Mouse (Mus musculus): Measurements from ENCODE around the gene Syn1.

The Syn1 gene

GRCm38 (mm10) chrX:20862105-20863065 is 58.4 kb downstream of the Syn1 start:
- no peak for DNase-seq (ENCODE audit: extremely low spot score, low read depth, low spot score)

DNA sequence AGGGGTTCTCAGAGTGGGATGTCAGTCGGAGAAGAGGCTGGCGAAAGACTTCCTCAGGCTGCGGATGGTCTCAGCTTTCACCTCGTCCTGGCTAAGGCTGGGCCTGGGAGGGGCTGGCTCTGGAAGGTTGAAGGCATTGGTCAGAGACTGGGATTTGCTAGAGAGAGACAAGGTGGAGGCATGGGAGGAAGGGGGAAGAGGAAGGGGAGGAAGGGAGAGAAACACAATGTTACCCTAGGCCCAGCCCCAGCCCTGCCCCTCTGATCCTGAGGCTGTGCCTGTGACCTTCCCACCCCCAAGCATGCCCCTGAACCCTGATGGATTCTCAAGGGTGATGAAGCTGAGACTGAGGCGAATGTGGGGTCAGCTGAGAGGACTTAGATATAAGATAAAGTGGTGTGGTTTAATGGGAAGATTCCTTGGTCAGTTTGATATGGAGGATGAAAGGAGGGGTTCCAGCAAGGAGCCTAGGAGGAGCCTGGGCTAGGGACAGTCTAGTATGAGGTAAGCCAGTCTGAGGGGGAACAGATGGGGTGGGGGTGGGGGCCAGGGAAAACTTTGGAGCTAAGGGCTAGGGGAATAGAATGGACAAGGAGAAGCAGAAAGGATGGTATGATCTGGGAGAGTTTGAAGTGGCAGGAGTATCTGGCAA is 59.2 kb downstream of the Syn1 start:
- no peak for DNase-seq (ENCODE audit: extremely low spot score, low read depth, low spot score)

GRCm38 (mm10) chrX:20853794-20854193 is 67.0 kb downstream of the Syn1 start:
- DNase-seq (ENCODE audit: extremely low spot score, low read depth, low spot score) = no peak

GRCm38 (mm10) chrX:20848256-20848984 is 72.4 kb downstream of the Syn1 start:
- DNase-seq (ENCODE audit: extremely low spot score, low read depth, low spot score) = peak; percentile 92

GRCm38 (mm10) chrX:20847816-20848215 is 73.0 kb downstream of the Syn1 start:
- no peak for DNase-seq (ENCODE audit: extremely low spot score, low read depth, low spot score)

GRCm38 (mm10) chrX:20847232-20847631 is 73.6 kb downstream of the Syn1 start:
- DNase-seq (ENCODE audit: extremely low spot score, low read depth, low spot score) = no peak

GRCm38 (mm10) chrX:20828934-20829333 is 91.9 kb downstream of the Syn1 start:
- no peak for DNase-seq (ENCODE audit: extremely low spot score, low read depth, low spot score)

DNA sequence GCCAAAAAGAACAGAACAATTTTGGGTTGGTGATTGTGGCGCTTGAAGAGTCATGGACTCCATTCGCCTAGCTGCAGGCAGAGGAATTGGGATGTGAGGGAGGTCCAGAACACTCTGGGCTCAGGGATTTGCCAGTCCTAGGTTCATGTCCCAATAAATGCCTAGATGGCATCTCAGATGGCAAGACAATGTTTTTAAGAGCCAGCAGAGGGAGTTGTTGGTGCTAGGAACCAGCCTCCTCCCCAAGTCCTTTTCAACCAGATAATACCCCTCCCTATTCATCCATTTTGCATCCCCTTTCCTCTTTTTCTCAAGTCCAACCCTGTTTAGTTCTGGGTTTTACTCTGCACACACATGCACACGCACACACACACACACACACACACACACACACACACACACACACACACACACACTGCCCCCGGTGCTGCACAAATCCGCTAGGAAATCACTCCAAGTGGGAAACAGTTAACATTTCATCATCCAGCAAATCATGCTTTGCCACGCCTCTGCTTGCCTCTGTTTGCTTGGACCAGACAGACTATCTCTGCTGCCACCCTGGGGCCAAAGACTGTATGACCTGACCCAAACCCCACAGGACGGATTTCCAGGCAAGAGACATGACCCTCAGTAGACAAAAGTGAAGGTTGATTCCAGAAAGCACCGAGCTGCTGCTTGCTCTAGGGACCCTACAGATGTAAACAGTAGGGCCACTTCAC is 100.9 kb downstream of the Syn1 start:
- no peak for DNase-seq (ENCODE audit: extremely low spot score, low read depth, low spot score)

DNA sequence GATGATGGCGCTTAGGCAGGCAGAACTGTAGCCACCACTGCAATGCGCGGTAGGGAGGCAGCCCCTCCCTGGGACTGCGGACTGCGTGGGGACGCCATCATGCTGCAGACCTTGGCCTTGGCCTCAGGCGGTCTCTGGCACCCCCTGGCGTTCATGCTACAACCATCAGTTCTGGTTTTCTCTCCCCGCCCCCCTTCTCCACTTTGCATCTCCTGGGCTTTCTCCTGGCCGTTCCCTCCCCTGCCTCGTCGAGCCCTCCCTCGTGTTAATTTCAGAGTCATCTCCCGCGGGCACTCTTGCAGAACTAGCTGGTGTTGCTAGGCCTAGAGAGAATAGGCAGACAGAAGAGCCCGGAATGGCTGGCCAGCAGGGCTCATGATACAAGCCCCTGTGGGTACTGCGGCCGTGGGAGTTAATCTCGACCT is 101.6 kb downstream of the Syn1 start:
- no peak for DNase-seq (ENCODE audit: extremely low spot score, low read depth, low spot score)

DNA sequence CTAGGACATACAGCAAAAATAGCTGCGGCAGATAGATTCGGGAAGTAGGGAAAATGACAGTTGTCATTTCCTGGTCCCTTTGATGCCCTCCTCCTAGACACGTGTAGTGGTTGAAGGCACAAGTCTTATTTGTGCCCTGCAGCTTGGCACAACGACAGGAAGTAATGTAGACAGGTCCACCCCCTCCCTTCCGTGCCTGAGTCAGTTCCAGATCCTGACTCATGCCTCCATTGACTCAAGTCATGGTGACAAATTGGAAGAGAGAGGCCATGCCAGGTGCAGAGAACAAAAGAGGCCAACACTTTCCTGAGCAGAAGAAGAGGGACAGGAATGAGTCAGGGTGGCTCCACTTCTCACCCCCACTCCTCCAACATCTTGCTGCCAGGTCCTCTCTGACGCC is 103.8 kb downstream of the Syn1 start:
- no peak for DNase-seq (ENCODE audit: extremely low spot score, low read depth, low spot score)

All from hindlimb bud, embryonic 11.5 days (tissue).